Mouse (Mus musculus) lung, adult 18-20 months (tissue): Measurements from ENCODE around the gene Chsy1.

Experiments used
- DNase-seq, 2 experiments: peaks; one replicate each; pipeline ENCODE4 v3.0.0; 2022; ENCODE audit warnings: mixed read lengths in 2 of 2

Gene Chsy1

DNA sequence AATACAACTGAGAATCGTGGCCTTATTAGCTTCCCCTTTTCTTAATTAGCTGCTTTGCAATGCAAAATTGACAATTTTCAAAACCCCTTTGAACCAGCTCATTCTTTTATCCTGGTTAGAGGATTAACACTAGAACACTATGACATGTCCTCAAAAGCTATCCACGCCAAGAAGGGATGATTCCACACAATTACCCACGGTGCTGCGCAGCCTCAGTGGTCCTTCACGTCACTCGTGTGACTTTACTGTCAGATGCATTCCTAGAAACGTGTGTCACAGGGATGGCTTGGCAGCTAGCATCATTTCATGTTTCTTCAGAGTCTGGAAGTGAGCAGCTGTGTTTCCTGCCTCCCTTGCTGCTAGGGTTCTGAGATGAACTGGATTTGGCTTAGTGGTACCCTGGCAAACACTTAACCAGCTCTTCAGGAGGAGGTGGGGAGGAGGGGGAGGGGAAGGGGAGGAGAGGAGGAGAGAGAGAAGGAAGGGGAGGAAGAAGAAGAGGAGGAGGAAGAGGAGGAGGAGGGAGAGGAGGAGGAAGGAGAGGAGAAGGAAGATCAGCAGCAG lies 108.3 kb downstream of the Chsy1 start:
- no peak for DNase-seq

DNA sequence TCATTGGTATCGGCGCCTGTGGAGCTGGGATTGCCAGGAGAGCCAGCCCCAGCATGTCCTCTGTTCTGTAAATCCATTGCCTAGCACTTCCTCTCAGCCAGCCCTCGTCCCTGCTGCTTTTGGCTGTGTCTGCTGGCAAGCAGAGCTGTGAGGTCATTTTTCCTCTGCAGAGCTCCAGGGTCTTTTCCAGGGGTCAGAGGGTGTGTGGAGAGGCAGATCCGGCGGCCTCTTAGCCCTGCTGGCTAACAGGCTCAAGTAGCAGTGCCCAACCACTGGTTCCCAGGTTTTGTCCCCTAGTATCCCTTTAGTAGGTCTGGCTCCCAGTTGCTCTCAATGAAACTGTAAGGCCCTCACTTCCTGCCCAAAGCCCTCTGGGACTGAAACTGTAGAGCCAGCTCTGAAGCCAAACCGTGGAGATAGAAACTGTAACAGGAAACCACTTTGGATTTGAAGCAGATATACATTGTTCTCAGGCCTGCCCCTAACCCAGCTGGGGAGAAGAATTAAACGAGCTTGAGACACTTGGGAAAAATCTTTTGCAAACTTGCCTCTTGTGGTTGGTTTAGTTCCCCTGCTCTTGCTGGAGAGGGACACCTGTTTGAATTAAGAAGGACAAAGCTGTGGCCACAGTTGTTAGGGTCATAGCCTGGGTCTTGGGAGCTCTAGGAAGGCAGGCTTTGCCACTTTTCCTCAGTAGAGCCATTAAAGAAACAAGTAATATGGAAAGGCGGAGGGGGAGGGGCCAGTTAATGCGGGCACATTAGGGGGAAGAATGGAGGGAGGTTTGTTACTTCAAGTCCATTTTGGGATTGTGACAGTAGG lies 109.1 kb downstream of the Chsy1 start:
- peak; percentile 51 to 53 for DNase-seq

DNA sequence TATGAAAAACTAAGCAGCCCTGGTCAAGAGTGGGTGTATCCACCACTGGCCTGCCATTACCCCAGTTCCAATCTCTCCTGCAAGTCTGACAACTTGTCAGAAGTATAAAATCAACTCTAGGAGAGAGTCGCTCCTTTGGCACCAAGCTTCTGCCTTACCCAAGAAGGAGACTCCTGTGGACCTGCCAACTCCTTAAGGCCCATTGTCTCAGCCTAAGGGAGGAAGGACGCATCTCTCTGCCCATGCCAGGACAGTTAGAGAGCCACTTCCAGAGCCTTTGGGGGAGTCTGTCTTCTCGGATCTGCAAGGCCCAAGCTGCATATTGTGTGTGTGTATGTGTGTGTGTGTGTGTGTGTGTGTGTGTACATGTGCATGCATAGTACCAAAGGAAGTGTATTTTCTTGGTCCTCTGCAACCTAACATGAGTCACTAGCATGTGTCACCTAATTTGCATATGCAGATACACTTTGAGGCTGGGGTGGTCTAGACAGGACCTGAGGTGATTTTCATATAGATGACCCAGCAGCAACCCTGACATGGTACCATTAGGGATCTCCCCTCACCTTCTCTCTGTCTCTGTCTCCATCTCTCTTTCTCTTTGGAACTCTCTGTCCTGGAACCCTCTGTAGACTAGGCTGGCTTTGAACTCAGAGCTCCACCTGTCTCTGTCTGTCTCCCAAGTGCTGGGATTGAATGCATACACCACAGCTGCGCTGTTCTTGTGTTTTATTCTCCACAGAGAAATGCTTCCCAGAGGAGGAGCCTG lies 109.9 kb downstream of the Chsy1 start:
- no peak for DNase-seq

DNA sequence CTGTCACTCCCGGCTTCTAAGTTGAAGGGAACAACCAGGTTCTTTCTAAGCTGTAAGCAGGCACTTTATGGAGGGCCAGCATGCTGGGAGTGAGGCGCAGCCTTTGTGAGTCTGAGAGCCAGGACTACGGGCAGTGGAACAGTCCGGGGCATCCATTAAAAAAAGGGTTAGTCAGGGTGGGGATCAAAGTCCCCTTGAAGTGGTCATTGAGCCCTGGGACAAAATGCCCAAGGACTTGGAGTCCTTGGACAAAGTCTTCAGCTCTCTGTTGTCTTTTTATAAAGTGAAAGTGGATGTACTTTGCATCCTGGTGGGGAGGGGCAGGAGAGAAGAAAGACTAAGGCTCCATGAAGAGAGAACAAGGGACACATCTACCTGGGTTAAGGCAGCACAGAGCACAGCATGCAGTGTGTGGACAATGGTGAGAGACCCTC lies 110.5 kb downstream of the Chsy1 start:
- no peak for DNase-seq

DNA sequence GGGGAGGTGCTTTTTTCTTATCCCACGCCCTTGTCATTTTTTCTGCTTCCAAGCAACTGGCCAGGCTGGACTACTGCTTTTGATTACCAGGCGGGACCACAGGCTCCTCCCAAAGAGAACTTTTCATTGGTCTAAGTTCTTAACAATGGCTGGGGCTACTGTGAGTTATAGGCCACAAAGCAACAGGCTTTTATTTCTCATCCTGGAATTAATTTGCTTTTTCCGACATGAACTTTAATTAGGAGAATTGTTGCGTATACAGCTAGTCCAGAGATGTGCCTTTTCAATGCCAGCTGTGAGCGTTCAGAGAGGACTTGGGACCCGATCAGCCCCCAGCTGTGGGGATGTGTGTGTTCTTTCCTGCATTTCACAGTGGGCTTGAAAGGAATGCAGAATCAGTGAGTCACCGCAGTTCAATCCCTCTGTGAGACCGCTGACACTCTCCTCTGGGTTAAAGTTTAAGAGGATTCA lies 113.3 kb downstream of the Chsy1 start:
- DNase-seq = no peak
